Mouse (Mus musculus) Patski (cell line): ENCODE results near the gene Tns2. TPM values are rescaled to one million over a fixed set of nuclear protein-coding genes. Genes with fewer than 3 reads are reported as not detected.

Experiments used
- ATAC-seq: fragments of 100-300 bp; one replicate; pipeline ENCODE4 v1.8.0; 2021
- CTCF ChIA-PET: fragments of 350-600 bp; sonication (Branson Sonifier 250); formaldehyde crosslinking; loops from one replicate; lab custom pipeline; 2022; ENCODE audit warnings: inconsistent platforms; lab: Charles Lee
- POLR2A ChIA-PET: fragments of 350-600 bp; sonication (Branson Sonifier 250); formaldehyde crosslinking; loops from one replicate; lab custom pipeline; 2022; ENCODE audit warnings: antibody characterized with exemption, inconsistent platforms; lab: Charles Lee
- DNase-seq: peaks from one replicate; pipeline ENCODE4 v3.0.0-alpha.2; 2011; ENCODE audit warnings: low read depth, low spot score
- H3K27me3 ChIP-seq: fragments of 371-371 bp; one replicate; pipeline ENCODE4 v1.5.1; 2021
- CTCF ChIP-seq: fragments of 100-300 bp; IDR thresholded peaks from one replicate; pipeline ENCODE4 v1.5.1; 2021
- in situ Hi-C: fragments of 300-500 bp; cut with MboI; formaldehyde crosslinking; loops from 3 replicates; pipeline ENCODE4 v1.11.1; 2018; ENCODE audit warnings: low pct_unique_long_range_greater_than_20kb, mixed read lengths
- polyA plus RNA-seq: library from polyadenylated mRNA; unstranded; gene quantifications from one replicate; pipeline ENCODE4 v1.2.3, GENCODE M21; 2021

Tns2 gene
- polyA plus RNA-seq, result 53.6 TPM

- H3K27me3 ChIP-seq, result no peaks in the 10 kb centered on the region
- ChIA-PET POLR2A (interaction anchor here (0.8 to 1.0 kb wide), 2 partner anchors 20 to 25 kb away, joined by 3 read pairs; no protein-coding TSS in a partner anchor), CTCF (interaction anchor here (0.7 to 2.6 kb wide), 14 partner anchors 7 to 116 kb away, joined by 3 to 12 read pairs (median 4); no protein-coding TSS in a partner anchor)
- DNase-seq, result no peak
- in situ Hi-C loops, result no loop called here
- ATAC-seq, result peak; percentile 53
- no peak for TF ChIP-seq CTCF
These were observed at the start of gene Tns2 for GRCm38 (mm10) chr15:102100161-102100981. TSS of gene Tns2 (plus strand) at chr15:102100413.

- CTCF ChIA-PET, result interaction anchor here (0.9 to 1.8 kb wide), 4 partner anchors 10 to 68 kb away, joined by 3 to 8 read pairs (median 4); no protein-coding TSS in a partner anchor
- in situ Hi-C loops, result no loop called here
- H3K27me3 ChIP-seq, result no peaks in the 10 kb centered on the region
- ATAC-seq (no peak), DNase-seq (no peak)
- TF ChIP-seq CTCF, result no peak
- POLR2A ChIA-PET, result interaction anchor here (1.0 kb wide), 1 partner anchor 38 kb away, joined by 5 read pairs; no protein-coding TSS in a partner anchor
These were observed 48.1 kb upstream of the Tns2 start for GRCm38 (mm10) chr15:102051920-102052683.

GRCm38 (mm10) chr15:102056495-102057174 lies 43.6 kb upstream of the Tns2 start:
- no peak for TF ChIP-seq CTCF
- in situ Hi-C loops, result no loop called here
- DNase-seq, result no peak
- ChIA-PET POLR2A (no interaction called here), CTCF (interaction anchor here (1.0 to 4.4 kb wide), 4 partner anchors 9 to 72 kb away, joined by 3 to 19 read pairs (median 6); no protein-coding TSS in a partner anchor)
- no peaks in the 10 kb centered on the region for H3K27me3 ChIP-seq
- no peak for ATAC-seq

GRCm38 (mm10) chr15:102065661-102066325 lies 34.4 kb upstream of the Tns2 start:
- in situ Hi-C loops, result no loop called here
- TF ChIP-seq CTCF, result peak; percentile 100
- DNase-seq, result peak; percentile 50
- peaks cover 7% of the 10 kb centered on the region for H3K27me3 ChIP-seq
- CTCF ChIA-PET, result interaction anchor here (0.7 to 2.3 kb wide), 25 partner anchors 10 to 740 kb away, joined by 3 to 27 read pairs (median 6); partner anchors contain the start of genes Krt8 and Tns2
- POLR2A ChIA-PET, result interaction anchor here (0.5 to 1.2 kb wide), 3 partner anchors 30 to 127 kb away, joined by 3 read pairs; no protein-coding TSS in a partner anchor
- peak; percentile 66 for ATAC-seq

GRCm38 (mm10) chr15:102070476-102071467 lies 29.4 kb upstream of the Tns2 start:
- in situ Hi-C loops, result loop anchor here (5.0 kb wide), 2 partner anchors 298 to 738 kb away; no protein-coding TSS in a partner anchor
- TF ChIP-seq CTCF, result no peak
- DNase-seq (no peak), ATAC-seq (no peak)
- POLR2A ChIA-PET, result no interaction called here
- H3K27me3 ChIP-seq, result peaks cover 7% of the 10 kb centered on the region
- CTCF ChIA-PET, result interaction anchor here (1.2 kb wide), 1 partner anchor 75 kb away, joined by 3 read pairs; no protein-coding TSS in a partner anchor

GRCm38 (mm10) chr15:102072963-102073558 lies 27.2 kb upstream of the Tns2 start:
- CTCF ChIA-PET, result interaction anchor here (0.9 kb wide), 1 partner anchor 48 kb away, joined by 3 read pairs; no protein-coding TSS in a partner anchor
- ATAC-seq (peak; percentile 13), DNase-seq (no peak)
- in situ Hi-C loops, result loop anchor here (5.0 kb wide), 2 partner anchors 301 to 741 kb away; no protein-coding TSS in a partner anchor
- no peak for TF ChIP-seq CTCF
- peaks cover 2% of the 10 kb centered on the region for H3K27me3 ChIP-seq
- POLR2A ChIA-PET, result no interaction called here

- CTCF ChIA-PET, result interaction anchor here (0.9 kb wide), 1 partner anchor 49 kb away, joined by 3 read pairs; no protein-coding TSS in a partner anchor
- H3K27me3 ChIP-seq, result no peaks in the 10 kb centered on the region
These were observed 26.6 kb upstream of the Tns2 start, which contains the start of gene Eif4b for GRCm38 (mm10) chr15:102073559-102074069. TSS of gene Eif4b (plus strand) at chr15:102073773.

More at GRCm38 (mm10) chr15:102073559-102074069, 26.6 kb upstream of the Tns2 start, which contains the start of gene Eif4b:
- in situ Hi-C loops, result loop anchor here (5.0 kb wide), 2 partner anchors 301 to 741 kb away; no protein-coding TSS in a partner anchor
- TF ChIP-seq CTCF, result no peak
- peak; percentile 88 for DNase-seq
- ATAC-seq, result peak; percentile 75
- POLR2A ChIA-PET, result no interaction called here
